Mouse (Mus musculus) CH12.LX (cell line): ENCODE results near the gene Amigo1. TPM values are rescaled to one million over a fixed set of nuclear protein-coding genes. Genes with fewer than 3 reads are reported as not detected.

Source experiments
- DNase-seq: peaks from one replicate; pipeline ENCODE4 v3.0.0-alpha.2; 2013; ENCODE audit errors: extremely low read depth
- H3K27ac ChIP-seq: 2 replicates; pipeline ENCODE4 v1.5.1; 2012; ENCODE audit warnings: low read depth, mild to moderate bottlenecking, control low read depth, moderate library complexity; ENCODE audit not compliant: insufficient read depth
- H3K27me3 ChIP-seq: replicated peaks from 2 replicates; pipeline ENCODE3; 2012; ENCODE audit warnings: inconsistent platforms
- H3K36me3 ChIP-seq, 2 experiments: replicated peaks in 1 of 2; 2 replicates each; pipeline versions ENCODE3 to v1.6.1; 2012; ENCODE audit warnings: inconsistent platforms in 1 of 2, low read length in 1 of 2, mild to moderate bottlenecking in 1 of 2, mixed read lengths in 1 of 2, moderate library complexity in 1 of 2; ENCODE audit not compliant: control insufficient read depth in 1 of 2, insufficient read depth in 1 of 2
- H3K4me1 ChIP-seq, 2 experiments: 2 replicates each; pipeline ENCODE4 v1.6.1; 2012; ENCODE audit warnings: inconsistent platforms in 1 of 2, moderate library complexity in 1 of 2; ENCODE audit not compliant: insufficient read depth in 2 of 2, control insufficient read depth in 1 of 2
- H3K4me2 ChIP-seq: 2 replicates; pipeline ENCODE4 v1.6.1; 2012; ENCODE audit warnings: low read depth, mild to moderate bottlenecking, control low read depth; ENCODE audit not compliant: poor library complexity, insufficient read depth, severe bottlenecking
- H3K4me3 ChIP-seq, 3 experiments: fragments of 150-350 bp in 1 of 3; sonication (generic) in 1 of 3; replicated peaks in 1 of 3; 2 replicates each; pipeline versions ENCODE3 to v1.5.1; 2011 to 2012; ENCODE audit warnings: low read depth in 2 of 3, low read length in 2 of 3, mild to moderate bottlenecking in 2 of 3, moderate library complexity in 2 of 3, control low read depth in 1 of 3, improper control_type of control experiment in 1 of 3, inconsistent platforms in 1 of 3, mixed read lengths in 1 of 3; ENCODE audit not compliant: poor library complexity in 1 of 3
- H3K79me2 ChIP-seq: replicated peaks from 2 replicates; pipeline ENCODE4 v1.6.1; 2012; ENCODE audit warnings: mild to moderate bottlenecking, moderate library complexity; ENCODE audit not compliant: control insufficient read depth, poor library complexity, insufficient read depth, severe bottlenecking; ENCODE audit errors: extremely low read depth
- H3K9ac ChIP-seq: 2 replicates; pipeline ENCODE4 v1.6.1; 2012; ENCODE audit warnings: low read depth, mild to moderate bottlenecking, control low read depth, moderate library complexity; ENCODE audit not compliant: insufficient read depth
- H3K9me3 ChIP-seq: replicated peaks from 2 replicates; pipeline ENCODE3; 2012; ENCODE audit warnings: low read length, inconsistent platforms, mixed read lengths
- BHLHE40 ChIP-seq: IDR thresholded peaks from 2 replicates; pipeline ENCODE4 v1.6.1; 2011; ENCODE audit warnings: mild to moderate bottlenecking, low read depth, low read length, improper control_type of control experiment
- CHD1 ChIP-seq: IDR thresholded peaks from 2 replicates; pipeline ENCODE4 v1.6.1; 2012; ENCODE audit warnings: low read depth, low read length, improper control_type of control experiment, inconsistent platforms
- CHD2 ChIP-seq: IDR thresholded peaks from 2 replicates; pipeline ENCODE4 v1.6.1; 2011; ENCODE audit warnings: low read length, improper control_type of control experiment
- CTCF ChIP-seq, 2 experiments: IDR thresholded peaks in 1 of 2; conservative IDR thresholded peaks in 1 of 2; 2 replicates each; pipeline ENCODE4 v1.5.1; 2011 to 2012; ENCODE audit warnings: low read depth in 2 of 2, low read length in 2 of 2, improper control_type of control experiment in 1 of 2, inconsistent platforms in 1 of 2, mild to moderate bottlenecking in 1 of 2, moderate library complexity in 1 of 2
- ELF1 ChIP-seq: IDR thresholded peaks from 2 replicates; pipeline ENCODE4 v1.6.1; 2014; ENCODE audit warnings: low read depth, mild to moderate bottlenecking, inconsistent platforms, low read length, improper control_type of control experiment
- EP300 ChIP-seq: IDR thresholded peaks from 2 replicates; pipeline ENCODE4 v1.6.1; 2011; ENCODE audit warnings: low read length, improper control_type of control experiment
- HCFC1 ChIP-seq: IDR thresholded peaks from 2 replicates; pipeline ENCODE4 v1.6.1; 2012; ENCODE audit warnings: low read depth, mild to moderate bottlenecking, inconsistent platforms, low read length, improper control_type of control experiment
- JUN ChIP-seq: IDR thresholded peaks from 2 replicates; pipeline ENCODE4 v1.6.1; 2011; ENCODE audit warnings: low read depth, mild to moderate bottlenecking, low read length, improper control_type of control experiment, moderate library complexity; ENCODE audit not compliant: insufficient read depth
- MEF2A ChIP-seq: IDR thresholded peaks from 2 replicates; pipeline ENCODE4 v1.6.1; 2014; ENCODE audit warnings: low read depth, mild to moderate bottlenecking, inconsistent platforms, low read length, improper control_type of control experiment, borderline replicate concordance
- MXI1 ChIP-seq: IDR thresholded peaks from 2 replicates; pipeline ENCODE4 v1.6.1; 2011; ENCODE audit warnings: mild to moderate bottlenecking, low read depth, low read length, improper control_type of control experiment
- NELFE ChIP-seq: IDR thresholded peaks from 2 replicates; pipeline ENCODE4 v1.6.1; 2011; ENCODE audit warnings: low read depth, low read length, improper control_type of control experiment
- NRF1 ChIP-seq: IDR thresholded peaks from 2 replicates; pipeline ENCODE4 v1.6.1; 2014; ENCODE audit warnings: low read depth, mild to moderate bottlenecking, inconsistent platforms, low read length, improper control_type of control experiment, moderate library complexity
- POLR2A ChIP-seq: IDR thresholded peaks from 2 replicates; pipeline ENCODE4 v1.6.1; 2011; ENCODE audit warnings: low read depth, mild to moderate bottlenecking, improper control_type of control experiment, low read length
- SIN3A ChIP-seq: IDR thresholded peaks from 2 replicates; pipeline ENCODE4 v1.6.1; 2012; ENCODE audit warnings: low read length, improper control_type of control experiment, inconsistent platforms
- SMC3 ChIP-seq: IDR thresholded peaks from 2 replicates; pipeline ENCODE4 v1.6.1; 2011; ENCODE audit warnings: low read depth, low read length, improper control_type of control experiment
- UBTF ChIP-seq: IDR thresholded peaks from 2 replicates; pipeline ENCODE4 v1.6.1; 2012; ENCODE audit warnings: low read depth, mild to moderate bottlenecking, inconsistent platforms, low read length, improper control_type of control experiment, moderate library complexity
- USF1 ChIP-seq: IDR thresholded peaks from 2 replicates; pipeline ENCODE4 v1.6.1; 2014; ENCODE audit warnings: low read depth, mild to moderate bottlenecking, inconsistent platforms, low read length, improper control_type of control experiment
- USF2 ChIP-seq: conservative IDR thresholded peaks from 2 replicates; pipeline ENCODE4 v1.6.1; 2011; ENCODE audit warnings: low read depth, low read length, improper control_type of control experiment
- ZC3H11A ChIP-seq: IDR thresholded peaks from 2 replicates; pipeline ENCODE4 v1.6.1; 2012; ENCODE audit warnings: low read depth, mild to moderate bottlenecking, inconsistent platforms, low read length, improper control_type of control experiment
- ZKSCAN1 ChIP-seq: IDR thresholded peaks from 2 replicates; pipeline ENCODE4 v1.6.1; 2012; ENCODE audit warnings: low read depth, inconsistent platforms, low read length, improper control_type of control experiment, borderline replicate concordance
- ZMIZ1 ChIP-seq: IDR thresholded peaks from 2 replicates; pipeline ENCODE4 v1.6.1; 2012; ENCODE audit warnings: low read depth, mild to moderate bottlenecking, inconsistent platforms, low read length, improper control_type of control experiment
- ZNF384 ChIP-seq: IDR thresholded peaks from 2 replicates; pipeline ENCODE4 v1.6.1; 2012; ENCODE audit warnings: low read depth, low read length, improper control_type of control experiment, inconsistent platforms
- dilution Hi-C: fragments of 300-500 bp; cut with MboI; formaldehyde crosslinking; loops from 2 replicates; pipeline ENCODE4 v1.14.3; 2020; ENCODE audit warnings: low sequenced_read_pairs; ENCODE audit not compliant: extremely low pct_unique_long_range_greater_than_20kb, extremely low pct_ligation_motif_present
- in situ Hi-C: fragments of 300-500 bp; cut with MboI; formaldehyde crosslinking; loops from 3 replicates; pipeline ENCODE4 v1.14.3; 2019; ENCODE audit warnings: low sequenced_read_pairs, low pct_ligation_motif_present, low pct_unique_long_range_greater_than_20kb, mixed read lengths
- polyA plus RNA-seq: library from polyadenylated mRNA; unstranded; fragments of >175 nt; gene quantifications from 2 replicates; pipeline ENCODE4 v1.2.1, GENCODE M21; 2012; ENCODE audit warnings: low read depth; ENCODE audit not compliant: insufficient read length
- total RNA-seq, 2 experiments: library from RNA; depleted of rRNA; stranded (reverse); fragments of 300-350 nt in 1 of 2; fragments of >200 nt in 1 of 2; gene quantifications; 2 replicates each; pipeline ENCODE4 v1.2.3; 2012 to 2014

Gene Amigo1
- total and polyA plus RNA-seq, 3 experiments, result 0.21 to 0.59 TPM; not detected in 1

- H3K36me3 ChIP-seq, result no peaks in the 10 kb centered on the region
- H3K4me2 ChIP-seq, result peak within 1 kb of the TSS; percentile 56
- H3K9me3 ChIP-seq, result peaks cover 3% of the 10 kb centered on the region
- in situ Hi-C loops, result no loop called here
- no peaks in the 10 kb centered on the region for H3K79me2 ChIP-seq
- H3K4me1 ChIP-seq, result no peaks in the 10 kb centered on the region
- TF ChIP-seq USF2 (no peak), JUN (no peak), ZMIZ1 (no peak), BHLHE40 (no peak), ZNF384 (no peak), SIN3A (no peak), MEF2A (0 out of 2 replicates have a peak, but pooled peaks have one; percentile 28), USF1 (peak; percentile 49), ZKSCAN1 (no peak), ZC3H11A (no peak), MXI1 (no peak), CHD1 (no peak), CTCF (conservative IDR thresholded peaks at IDR 0.05 in 1 of 2, IDR thresholded peaks at IDR 0.05 in 1 of 2; ENCODE audit: low read depth in 2 of 2, low read length in 2 of 2) (no peak), SMC3 (no peak), NRF1 (no peak)
- TF ChIP-seq, all 38 proteins: peak for 2
- dilution Hi-C loops, result no loop called here
- Histone ChIP-seq H3K27ac (no peak within 1 kb of the TSS), H3K27me3 (peaks cover 48% of the 10 kb centered on the region), H3K9ac (no peak within 1 kb of the TSS), H3K4me3 (peak within 1 kb of the TSS in 1 of 3 experiments; percentile 23)
- DNase-seq, result no peak
Measured at GRCm38 (mm10) chr3:108226558-108227350, 40.6 kb downstream of the Amigo1 start, which contains the start of gene Sypl2. Gene Sypl2, minus strand, starts transcription at chr3:108226648.

- no peaks in the 10 kb centered on the region for H3K4me1 ChIP-seq
- in situ Hi-C loops (no loop called here), dilution Hi-C loops (no loop called here)
- no peak overlapping the region for H3K4me3 ChIP-seq
- peaks cover 40% of the 10 kb centered on the region for H3K27me3 ChIP-seq
- H3K79me2 ChIP-seq, result no peaks in the 10 kb centered on the region
- no peak for DNase-seq
- H3K9me3 ChIP-seq, result peaks cover 3% of the 10 kb centered on the region
- no peaks in the 10 kb centered on the region for H3K36me3 ChIP-seq
- H3K9ac ChIP-seq, result no peak overlapping the region
- TF ChIP-seq ELF1 (no peak), ZMIZ1 (no peak), ZKSCAN1 (no peak), CHD2 (no peak), NELFE (no peak), CHD1 (no peak), HCFC1 (no peak), POLR2A (no peak), MXI1 (no peak), EP300 (no peak), UBTF (no peak), NRF1 (no peak), USF1 (no peak), SMC3 (no peak)
- TF ChIP-seq, all 38 proteins: peak for 0
- no peak overlapping the region for H3K27ac ChIP-seq
- H3K4me2 ChIP-seq, result 0 out of 2 replicates have a peak overlapping the region, but pooled peaks have one; percentile 31
Measured at GRCm38 (mm10) chr3:108227521-108227920, 41.4 kb downstream of the Amigo1 start.
